Mouse (Mus musculus): ENCODE data around the gene Tnfaip8l1. TPM values are rescaled to one million over a fixed set of nuclear protein-coding genes. Genes with fewer than 3 reads are reported as not detected.

The Tnfaip8l1 gene
- polyA plus RNA-seq, 1 experiment = 1.2 TPM

GRCm38 (mm10) chr17:56194357-56194756, 32.1 kb downstream of the Tnfaip8l1 start:
- TF ChIP-seq GATA1 (IDR thresholded peaks at IDR 0.05; ENCODE audit: low read length) = no peak

- no peak for TF ChIP-seq GATA1 (IDR thresholded peaks at IDR 0.05; ENCODE audit: low read length)
Measured at GRCm38 (mm10) chr17:56194765-56195164, 32.5 kb downstream of the Tnfaip8l1 start.

GRCm38 (mm10) chr17:56196860-56197259, 34.6 kb downstream of the Tnfaip8l1 start:
- TF ChIP-seq GATA1 (IDR thresholded peaks at IDR 0.05; ENCODE audit: low read length) = no peak

GRCm38 (mm10) chr17:56200586-56200985, 38.3 kb downstream of the Tnfaip8l1 start:
- no peak for TF ChIP-seq GATA1 (IDR thresholded peaks at IDR 0.05; ENCODE audit: low read length)

GRCm38 (mm10) chr17:56201642-56202041, 39.4 kb downstream of the Tnfaip8l1 start:
- TF ChIP-seq GATA1 (IDR thresholded peaks at IDR 0.05; ENCODE audit: low read length) = no peak

- no peak for TF ChIP-seq GATA1 (IDR thresholded peaks at IDR 0.05; ENCODE audit: low read length)
Measured at GRCm38 (mm10) chr17:56202476-56202875, 40.2 kb downstream of the Tnfaip8l1 start.

GRCm38 (mm10) chr17:56203729-56204128, 41.5 kb downstream of the Tnfaip8l1 start:
- no peak for TF ChIP-seq GATA1 (IDR thresholded peaks at IDR 0.05; ENCODE audit: low read length)

GRCm38 (mm10) chr17:56206276-56206884, 44.1 kb downstream of the Tnfaip8l1 start:
- no peak for TF ChIP-seq GATA1 (IDR thresholded peaks at IDR 0.05; ENCODE audit: low read length)

GRCm38 (mm10) chr17:56206986-56207674, 44.9 kb downstream of the Tnfaip8l1 start:
- TF ChIP-seq GATA1 (IDR thresholded peaks at IDR 0.05; ENCODE audit: low read length) = no peak

- TF ChIP-seq GATA1 (IDR thresholded peaks at IDR 0.05; ENCODE audit: low read length) = no peak
Measured at GRCm38 (mm10) chr17:56207963-56208530, 45.8 kb downstream of the Tnfaip8l1 start.

- TF ChIP-seq GATA1 (IDR thresholded peaks at IDR 0.05; ENCODE audit: low read length) = no peak
Measured at GRCm38 (mm10) chr17:56208821-56209220, 46.5 kb downstream of the Tnfaip8l1 start.

- TF ChIP-seq GATA1 (IDR thresholded peaks at IDR 0.05; ENCODE audit: low read length) = no peak
Measured at GRCm38 (mm10) chr17:56211090-56211489, 48.8 kb downstream of the Tnfaip8l1 start.

GRCm38 (mm10) chr17:56212676-56213075, 50.4 kb downstream of the Tnfaip8l1 start:
- TF ChIP-seq GATA1 (IDR thresholded peaks at IDR 0.05; ENCODE audit: low read length) = no peak

- no peak for TF ChIP-seq GATA1 (IDR thresholded peaks at IDR 0.05; ENCODE audit: low read length)
Measured at GRCm38 (mm10) chr17:56214229-56214628, 52.0 kb downstream of the Tnfaip8l1 start.

GRCm38 (mm10) chr17:56217670-56218069, 55.4 kb downstream of the Tnfaip8l1 start:
- no peak for TF ChIP-seq GATA1 (IDR thresholded peaks at IDR 0.05; ENCODE audit: low read length)

- no peak for TF ChIP-seq GATA1 (IDR thresholded peaks at IDR 0.05; ENCODE audit: low read length)
Measured at GRCm38 (mm10) chr17:56218377-56219191, 56.3 kb downstream of the Tnfaip8l1 start, which contains the start of gene Dpp9. Dpp9 (minus strand) TSS chr17:56218905.
